Mouse (Mus musculus) forebrain, embryonic 16.5 days (tissue): Measurements from ENCODE around the gene Dclk2. TPM values are rescaled to one million over a fixed set of nuclear protein-coding genes. Genes with fewer than 3 reads are reported as not detected.
A peak's percentile ranks its signal among the peaks of the same experiment; 100 is the strongest.

Source experiments
- ATAC-seq: fragments of 200-750 bp; cut with Nextera tagmentation; 2 replicates; pipeline ENCODE4 v1.8.0; 2017; ENCODE audit warnings: mild to moderate bottlenecking, moderate library complexity
- H3K27ac ChIP-seq: fragments of 300-500 bp; sonication (generic); 2 replicates; pipeline ENCODE4 v1.5.1; 2014; ENCODE audit warnings: low read length, control low read depth
- H3K27me3 ChIP-seq: fragments of 300-500 bp; sonication (generic); replicated peaks from 2 replicates; pipeline ENCODE4 v1.6.1; 2014; ENCODE audit warnings: low read length; ENCODE audit not compliant: control insufficient read depth, insufficient read depth
- H3K36me3 ChIP-seq: fragments of 300-500 bp; sonication (generic); 2 replicates; pipeline ENCODE4 v1.6.1; 2014; ENCODE audit not compliant: control insufficient read depth, insufficient read depth
- H3K4me1 ChIP-seq: fragments of 300-500 bp; sonication (generic); replicated peaks from 2 replicates; pipeline ENCODE4 v1.6.1; 2014; ENCODE audit warnings: low read length; ENCODE audit not compliant: control insufficient read depth, insufficient read depth
- H3K4me2 ChIP-seq: fragments of 300-500 bp; sonication (generic); 2 replicates; pipeline ENCODE4 v1.6.1; 2014; ENCODE audit warnings: mild to moderate bottlenecking, low read length, control low read depth
- H3K4me3 ChIP-seq: fragments of 300-500 bp; sonication (generic); replicated peaks from 2 replicates; pipeline ENCODE4 v1.5.1; 2014; ENCODE audit warnings: mild to moderate bottlenecking, low read length, control low read depth
- H3K9ac ChIP-seq: fragments of 300-500 bp; sonication (generic); replicated peaks from 2 replicates; pipeline ENCODE4 v1.6.1; 2014; ENCODE audit warnings: low read depth, low read length, control low read depth
- H3K9me3 ChIP-seq: fragments of 300-500 bp; sonication (generic); 2 replicates; pipeline ENCODE4 v1.6.1; 2016; ENCODE audit warnings: low read length; ENCODE audit not compliant: control insufficient read depth
- WGBS: fragments of 180-500 bp; shearing (Covaris S2); extraction: QIAGEN DNeasy Blood & Tissue Kit; methylation state at CpG from one replicate; pipeline ENCODE4 v1.1.7; 2014; 5-methylcytosine and 5-hydroxymethylcytosine counted together
- polyA plus RNA-seq: library from polyadenylated mRNA; unstranded; fragments of >200 nt; fragmentation: Nextera tagmentation; extraction: Ambion mirVana; gene quantifications from 2 replicates; pipeline ENCODE4 v1.2.1, GENCODE M21; 2015

Gene Dclk2
- polyA plus RNA-seq, 1 experiment from 2014 or later, result 102 TPM

GRCm38 (mm10) chr3:86754595-86755557, 165.8 kb downstream of the Dclk2 start:
- Histone ChIP-seq H3K4me2 (no peak overlapping the region), H3K27me3 (0 out of 2 replicates have a peak, but pooled peaks cover 2% of the 10 kb centered on the region), H3K9ac (no peak overlapping the region), H3K36me3 (no peaks in the 10 kb centered on the region), H3K4me3 (no peak overlapping the region), H3K4me1 (peaks cover 3% of the 10 kb centered on the region; the same call in 1 of the 2 replicates), H3K27ac (no peak overlapping the region), H3K9me3 (no peaks in the 10 kb centered on the region)
- 63% methylated on average over 14 of the region's 14 CpGs for WGBS
- no peak for ATAC-seq

- Histone ChIP-seq H3K27me3 (0 out of 2 replicates have a peak, but pooled peaks cover 2% of the 10 kb centered on the region), H3K4me3 (no peak overlapping the region), H3K4me1 (peaks cover 3% of the 10 kb centered on the region; the same call in 1 of the 2 replicates), H3K27ac (no peak overlapping the region), H3K36me3 (no peaks in the 10 kb centered on the region), H3K9ac (no peak overlapping the region), H3K9me3 (no peaks in the 10 kb centered on the region), H3K4me2 (no peak overlapping the region)
- ATAC-seq, result no peak
- 79% methylated on average over 6 of the region's 6 CpGs for WGBS
Observed at GRCm38 (mm10) chr3:86754178-86754577, 166.5 kb downstream of the Dclk2 start.

DNA sequence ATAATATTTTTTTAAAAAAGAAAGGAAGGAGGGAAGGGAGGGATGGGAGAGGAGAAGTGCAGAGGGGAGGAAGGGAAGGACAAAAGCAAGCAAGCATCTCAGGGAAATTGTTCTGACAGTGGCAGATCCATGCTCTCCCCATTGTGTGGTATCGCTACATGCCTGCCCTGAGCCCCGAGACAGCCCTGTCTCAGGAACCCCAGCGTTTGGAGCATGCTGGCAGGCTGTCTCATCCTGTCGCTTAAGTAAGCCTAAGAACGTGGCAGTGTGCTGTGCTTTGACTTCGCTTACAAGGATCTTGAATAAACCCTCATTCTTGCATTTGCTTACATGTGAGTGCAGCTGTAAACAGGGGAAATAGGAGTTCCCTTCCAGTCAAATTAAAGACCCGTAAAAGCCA, 170.0 kb downstream of the Dclk2 start:
- 20% methylated on average over 7 of the region's 7 CpGs for WGBS
- no peaks in the 10 kb centered on the region for H3K9me3 ChIP-seq
- ATAC-seq, result no peak

DNA sequence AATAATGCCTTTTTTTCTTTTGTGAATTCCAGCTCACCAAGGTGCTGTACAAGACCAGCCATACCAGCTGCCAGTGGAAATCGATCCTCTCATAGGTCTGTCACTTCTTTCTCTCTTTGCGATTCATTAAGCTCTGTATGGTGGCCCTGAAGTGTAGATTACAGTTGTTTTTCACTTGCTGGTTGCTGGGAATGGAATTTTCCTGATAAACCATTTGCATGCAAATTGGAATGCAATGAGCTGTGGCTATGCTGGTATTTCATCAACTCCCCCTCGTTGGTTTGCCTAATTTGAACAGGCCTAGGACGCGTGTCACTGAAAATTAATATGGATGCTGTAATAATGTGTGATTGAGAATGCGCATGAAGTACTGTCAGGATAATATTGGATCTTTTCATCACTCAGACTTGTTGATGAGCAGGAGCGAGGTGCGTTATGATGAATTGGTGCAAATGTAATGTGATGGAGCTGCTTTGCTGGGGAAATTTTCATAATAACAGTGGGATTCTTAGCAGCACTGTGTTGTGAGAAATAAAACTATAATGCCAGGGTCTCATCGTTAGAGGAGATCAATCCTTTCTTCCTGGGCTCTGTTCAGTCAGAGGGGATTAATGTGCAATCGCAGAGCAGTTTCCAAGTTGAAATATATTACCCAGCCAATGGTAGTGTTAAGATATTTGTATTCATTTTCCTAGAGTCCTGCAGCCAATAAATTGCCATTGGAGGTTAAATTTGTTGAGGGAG, 174.7 kb downstream of the Dclk2 start:
- Histone ChIP-seq H3K27ac (peak overlapping the region; percentile 45), H3K4me3 (no peak overlapping the region), H3K4me1 (peaks cover 17% of the 10 kb centered on the region), H3K9ac (no peak overlapping the region), H3K36me3 (no peaks in the 10 kb centered on the region), H3K27me3 (peaks cover 7% of the 10 kb centered on the region; the same call in 1 of the 2 replicates), H3K9me3 (no peaks in the 10 kb centered on the region), H3K4me2 (peak overlapping the region; percentile 8)
- 13% methylated on average over 10 of the region's 10 CpGs for WGBS
- peak; percentile 89 for ATAC-seq

More for the DNA sequence above, 170.0 kb downstream of the Dclk2 start:
- no peak overlapping the region for H3K27ac ChIP-seq
- no peak overlapping the region for H3K4me3 ChIP-seq
- H3K4me2 ChIP-seq, result 0 out of 2 replicates have a peak overlapping the region, but pooled peaks have one; percentile 12
- no peaks in the 10 kb centered on the region for H3K36me3 ChIP-seq
- peaks cover 11% of the 10 kb centered on the region for H3K4me1 ChIP-seq
- 0 out of 2 replicates have a peak, but pooled peaks cover 2% of the 10 kb centered on the region for H3K27me3 ChIP-seq
- peak overlapping the region; percentile 33; the same call in 1 of the 2 replicates for H3K9ac ChIP-seq

DNA sequence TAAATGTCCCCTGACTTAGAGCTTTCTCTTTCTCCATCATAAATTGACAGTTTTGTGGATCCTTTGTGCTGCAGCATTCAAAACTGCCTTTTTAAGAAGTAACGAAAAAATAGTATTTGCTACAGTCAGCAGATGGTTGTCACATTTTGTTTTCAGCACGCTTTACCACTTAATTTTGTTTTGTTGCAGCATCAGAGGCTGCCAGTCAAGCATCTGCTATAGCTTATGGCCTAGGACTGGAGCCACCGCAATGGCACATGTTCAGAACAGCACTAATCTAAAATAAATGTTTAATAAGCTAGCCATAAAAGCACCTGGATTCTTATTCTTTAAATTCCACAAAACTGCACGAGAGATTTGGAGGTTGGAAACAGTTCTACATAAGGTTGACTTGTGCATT, 175.3 kb downstream of the Dclk2 start:
- Histone ChIP-seq H3K36me3 (no peaks in the 10 kb centered on the region), H3K9ac (no peak overlapping the region), H3K4me1 (peaks cover 14% of the 10 kb centered on the region), H3K27me3 (peaks cover 7% of the 10 kb centered on the region; the same call in 1 of the 2 replicates), H3K4me3 (no peak overlapping the region), H3K4me2 (peak overlapping the region; percentile 8), H3K9me3 (no peaks in the 10 kb centered on the region), H3K27ac (peak overlapping the region; percentile 45)
- WGBS, result 32% methylated on average over 4 of the region's 4 CpGs
- peak; percentile 92 for ATAC-seq

DNA sequence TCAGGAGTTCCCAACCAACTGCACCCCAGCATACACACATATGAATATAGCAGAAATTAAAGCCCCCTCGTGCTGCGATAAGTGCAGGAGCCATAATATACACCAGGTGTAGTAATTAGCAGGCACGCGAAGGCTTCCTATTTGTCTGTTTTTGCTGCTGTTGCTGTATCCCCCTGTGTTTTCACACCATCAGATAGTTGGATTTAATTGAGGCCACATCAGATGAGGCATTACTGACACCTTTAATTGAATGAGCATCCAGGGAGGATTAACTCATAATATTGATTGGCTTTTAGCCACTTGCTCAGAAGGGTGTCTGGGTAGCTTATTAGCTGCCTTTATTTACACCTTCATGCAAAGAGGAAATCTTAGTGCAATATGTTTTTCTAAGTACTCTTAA, 180.9 kb downstream of the Dclk2 start:
- H3K4me1 ChIP-seq, result peaks cover 16% of the 10 kb centered on the region
- 30% methylated on average over 4 of the region's 4 CpGs for WGBS
- no peak overlapping the region for H3K27ac ChIP-seq
- peaks cover 5% of the 10 kb centered on the region; the same call in 1 of the 2 replicates for H3K27me3 ChIP-seq
- no peak overlapping the region for H3K9ac ChIP-seq
- H3K36me3 ChIP-seq, result no peaks in the 10 kb centered on the region
- no peaks in the 10 kb centered on the region for H3K9me3 ChIP-seq
- peak; percentile 49 for ATAC-seq
- H3K4me2 ChIP-seq, result no peak overlapping the region
- H3K4me3 ChIP-seq, result no peak overlapping the region

DNA sequence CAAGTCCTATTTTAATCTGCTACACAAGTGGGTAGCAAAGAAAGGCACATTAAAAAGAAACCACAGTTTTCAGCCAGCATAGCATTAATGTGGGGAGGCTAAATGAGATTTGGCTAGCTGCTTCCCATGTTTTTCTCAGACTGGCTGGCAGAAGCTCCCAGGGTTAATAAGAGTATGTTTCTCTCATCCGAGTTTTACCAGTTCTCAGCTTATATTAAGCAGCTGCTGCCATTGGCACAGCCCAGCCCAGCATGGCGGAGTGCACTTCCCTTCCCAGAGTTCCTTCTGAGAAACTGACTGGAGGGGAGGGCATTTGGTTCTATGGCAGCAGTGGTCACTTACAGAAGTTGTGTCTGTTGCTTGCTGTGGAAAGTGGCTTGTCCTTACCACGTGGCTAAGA, 181.8 kb downstream of the Dclk2 start:
- WGBS, result 45% methylated on average over 3 of the region's 3 CpGs
- no peak overlapping the region for H3K4me2 ChIP-seq
- peaks cover 14% of the 10 kb centered on the region for H3K4me1 ChIP-seq
- H3K9me3 ChIP-seq, result no peaks in the 10 kb centered on the region
- no peak overlapping the region for H3K4me3 ChIP-seq
- 0 out of 2 replicates have a peak overlapping the region, but pooled peaks have one; percentile 12 for H3K27ac ChIP-seq
- no peak overlapping the region for H3K9ac ChIP-seq
- peaks cover 5% of the 10 kb centered on the region; the same call in 1 of the 2 replicates for H3K27me3 ChIP-seq
- no peaks in the 10 kb centered on the region for H3K36me3 ChIP-seq
- ATAC-seq, result peak; percentile 91
